Comparison of ENCODE assay signal across 8 mouse cellular contexts in the genomic region with DNA sequence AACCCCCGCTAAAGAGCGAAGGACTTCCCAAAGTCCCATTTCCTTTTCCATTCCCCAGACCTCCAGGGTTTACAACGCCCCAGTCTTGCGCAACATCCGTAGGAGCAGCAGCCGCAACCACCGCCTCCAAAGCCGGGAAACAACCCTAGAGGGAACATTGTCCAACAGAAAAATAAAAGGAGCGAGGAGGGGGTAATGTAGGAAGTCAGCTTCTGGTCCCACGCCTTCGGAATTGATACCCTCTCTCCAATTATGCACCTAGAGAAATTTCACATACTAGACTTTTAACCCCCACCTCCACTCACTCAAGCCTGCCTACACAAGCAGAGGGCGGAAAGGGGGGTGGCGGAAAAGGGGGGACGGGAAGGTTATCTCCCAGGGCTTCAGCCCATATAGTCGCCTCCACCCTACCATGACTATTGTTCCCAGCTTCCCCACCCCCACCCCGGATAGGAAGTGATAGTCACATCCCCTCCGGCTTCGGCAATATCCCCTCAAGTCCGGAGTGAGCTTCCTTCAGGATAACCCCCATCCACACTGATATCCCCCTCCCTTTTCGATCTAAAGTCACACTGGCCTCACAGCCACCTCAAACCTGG. TPM values are rescaled to one million over a fixed set of nuclear protein-coding genes. Genes with fewer than 3 reads are reported as not detected.
DNase-seq lines count a peak whose midpoint lies in the region; ATAC-seq lines count a peak whose summit lies in the region.

No protein-coding gene starts in this region.

- H3K4me2 ChIP-seq in hindbrain, embryonic 12.5 days (replicated peaks): peak overlapping the region; percentile 67

- peak overlapping the region; percentile 98 for H3K4me3 ChIP-seq in hindbrain, embryonic 12.5 days

- no peaks in the 10 kb centered on the region for H3K27me3 ChIP-seq in hindbrain, embryonic 12.5 days

- WGBS in hindbrain, embryonic 12.5 days: under 1% methylated on average over 20 of the region's 20 CpGs

- H3K9me3 ChIP-seq in hindbrain, embryonic 12.5 days (replicated peaks): no peaks in the 10 kb centered on the region

- H3K36me3 ChIP-seq in hindbrain, embryonic 12.5 days: no peaks in the 10 kb centered on the region

- peak overlapping the region; percentile 98 for H3K9ac ChIP-seq in hindbrain, embryonic 12.5 days

- DNase-seq in ZHBTc4 (ENCODE audit: low read depth, low spot score): peak; percentile 76
- DNase-seq in cerebellum, postnatal 10 days: peak; percentile 64
- peak; percentile 21 to 47 for DNase-seq in frontal cortex, postnatal 14 days (ENCODE audit: low spot score in 2 of 2)
- DNase-seq in layer of hippocampus, postnatal 10 days (ENCODE audit: low spot score in 2 of 2): peak; percentile 46 to 59
- DNase-seq in lung, postnatal 14 days: peak; percentile 89
- DNase-seq in retina, postnatal 1 day: peak; percentile 67
- DNase-seq in urinary bladder, adult 18-20 months (ENCODE audit: low spot score in 2 of 2): peak; percentile 49 to 77

- H3K4me1 ChIP-seq in hindbrain, embryonic 12.5 days: peaks cover 11% of the 10 kb centered on the region

- peak overlapping the region; percentile 100 for H3K27ac ChIP-seq in hindbrain, embryonic 12.5 days

- ATAC-seq in hindbrain, embryonic 12.5 days (ENCODE audit: low FRiP score): peak; percentile 29

RNA-seq across cellular contexts. Expression of gene Ptpn12, which starts 1.1 kb away (rescaled TPM):
- 25.5 and 30.1 TPM in 2 replicates for polyA plus RNA-seq in hindbrain, embryonic 12.5 days (2016; fragmentation: Nextera tagmentation; extraction: Ambion mirVana)
- total RNA-seq in layer of hippocampus, postnatal 10 days (2021): 10 to 100 TPM; 46.1 to 49.7 TPM

Comparison
In these comparisons a context has a peak if more than half of its experiments do, and no peak if none do; other contexts are left out.
1. Peak in every context shown above with its lines: DNase-seq, ATAC-seq, H3K4me3 ChIP-seq and H3K27ac ChIP-seq.
2. DNase-seq: peak in every context shown above with its lines; median percentile 89 in lung, postnatal 14 days; 76 in ZHBTc4; 67 in retina, postnatal 1 day; 64 in cerebellum, postnatal 10 days; 63 in urinary bladder, adult 18-20 months; 52 in layer of hippocampus, postnatal 10 days; 34 in frontal cortex, postnatal 14 days.